Mouse (Mus musculus): ENCODE data around the gene Pofut1. TPM values are rescaled to one million over a fixed set of nuclear protein-coding genes. Genes with fewer than 3 reads are reported as not detected.

Pofut1 gene
- polyA plus RNA-seq, 1 experiment: 18.7 TPM

DNA sequence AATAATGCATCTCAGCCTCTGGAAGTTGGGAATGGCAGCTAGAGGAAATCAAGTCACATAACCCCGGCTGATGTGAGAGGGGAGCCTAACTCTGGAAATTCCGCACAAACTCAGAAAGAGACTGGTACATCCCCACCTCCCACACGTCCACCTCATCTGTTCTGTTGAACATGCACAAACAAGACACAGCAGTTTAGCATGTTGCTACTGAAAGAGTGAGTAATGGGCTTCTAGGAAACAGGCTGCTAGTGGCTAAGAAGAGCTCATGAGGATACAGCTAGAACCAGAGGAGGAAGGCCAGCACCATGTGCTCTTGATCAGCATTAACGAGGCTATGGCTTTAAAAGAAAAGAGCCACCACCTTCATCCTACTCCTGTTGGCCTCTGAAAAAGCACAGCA lies 3.4 kb upstream of the Pofut1 start:
- H3K27ac ChIP-seq (ENCODE audit: insufficient read depth, low read length): no peak overlapping the region
- no peaks in the 10 kb centered on the region for H3K27me3 ChIP-seq (ENCODE audit: control insufficient read depth, insufficient read depth, low read length)
- no peak overlapping the region for H3K4me3 ChIP-seq (ENCODE audit: extremely low read depth, insufficient read depth, insufficient read length)

DNA sequence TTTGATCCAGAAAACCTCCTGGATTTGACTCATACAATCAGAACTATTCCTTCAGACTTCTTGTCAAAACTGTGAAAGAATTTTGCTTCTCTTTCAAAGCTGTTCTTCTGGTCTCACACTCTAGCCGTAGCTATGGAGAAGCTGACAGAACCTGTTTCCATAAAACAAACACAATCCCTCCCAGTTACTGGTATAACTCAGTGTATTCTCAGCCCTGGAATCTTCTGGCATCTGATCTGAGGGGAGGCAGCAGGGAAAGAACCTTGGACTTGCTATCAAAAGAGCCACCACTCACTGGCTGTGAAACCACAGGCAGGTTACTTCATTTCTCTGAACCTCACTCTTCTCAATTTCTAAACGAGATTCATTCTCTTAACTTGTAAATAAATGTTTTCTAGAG lies 2.9 kb upstream of the Pofut1 start:
- H3K27me3 ChIP-seq (ENCODE audit: control insufficient read depth, insufficient read depth, low read length): no peaks in the 10 kb centered on the region
- TF ChIP-seq POLR2A (IDR thresholded peaks at IDR 0.05; ENCODE audit: low read depth, low read length): no peak
- TF ChIP-seq CTCF (IDR thresholded peaks at IDR 0.05; ENCODE audit: extremely low read depth, insufficient read depth, insufficient read length, insufficient replicate concordance): no peak
- no peak for DNase-seq (ENCODE audit: low read depth in 1 of 2, low spot score in 2 of 2)
- no peak overlapping the region for H3K4me3 ChIP-seq (ENCODE audit: extremely low read depth, insufficient read depth, insufficient read length)
- WGBS: 44% methylated on average over 2 of the region's 2 CpGs
- H3K4me1 ChIP-seq (ENCODE audit: control insufficient read depth, insufficient read depth, insufficient read length): peaks cover 4% of the 10 kb centered on the region
- no peak overlapping the region for H3K27ac ChIP-seq (ENCODE audit: insufficient read depth, low read length)
- H3K36me3 ChIP-seq (ENCODE audit: control insufficient read depth, insufficient read depth, low read length): peaks cover 11% of the 10 kb centered on the region

More for the DNA sequence above, 3.4 kb upstream of the Pofut1 start:
- DNase-seq (ENCODE audit: low read depth in 1 of 2, low spot score in 2 of 2): no peak
- Histone ChIP-seq H3K4me1 (ENCODE audit: control insufficient read depth, insufficient read depth, insufficient read length) (peaks cover 4% of the 10 kb centered on the region), H3K36me3 (ENCODE audit: control insufficient read depth, insufficient read depth, low read length) (peaks cover 13% of the 10 kb centered on the region)
- WGBS: 79% methylated on average over 4 of the region's 4 CpGs
- TF ChIP-seq POLR2A (IDR thresholded peaks at IDR 0.05; ENCODE audit: low read depth, low read length) (no peak), CTCF (IDR thresholded peaks at IDR 0.05; ENCODE audit: extremely low read depth, insufficient read depth, insufficient read length, insufficient replicate concordance) (no peak)

DNA sequence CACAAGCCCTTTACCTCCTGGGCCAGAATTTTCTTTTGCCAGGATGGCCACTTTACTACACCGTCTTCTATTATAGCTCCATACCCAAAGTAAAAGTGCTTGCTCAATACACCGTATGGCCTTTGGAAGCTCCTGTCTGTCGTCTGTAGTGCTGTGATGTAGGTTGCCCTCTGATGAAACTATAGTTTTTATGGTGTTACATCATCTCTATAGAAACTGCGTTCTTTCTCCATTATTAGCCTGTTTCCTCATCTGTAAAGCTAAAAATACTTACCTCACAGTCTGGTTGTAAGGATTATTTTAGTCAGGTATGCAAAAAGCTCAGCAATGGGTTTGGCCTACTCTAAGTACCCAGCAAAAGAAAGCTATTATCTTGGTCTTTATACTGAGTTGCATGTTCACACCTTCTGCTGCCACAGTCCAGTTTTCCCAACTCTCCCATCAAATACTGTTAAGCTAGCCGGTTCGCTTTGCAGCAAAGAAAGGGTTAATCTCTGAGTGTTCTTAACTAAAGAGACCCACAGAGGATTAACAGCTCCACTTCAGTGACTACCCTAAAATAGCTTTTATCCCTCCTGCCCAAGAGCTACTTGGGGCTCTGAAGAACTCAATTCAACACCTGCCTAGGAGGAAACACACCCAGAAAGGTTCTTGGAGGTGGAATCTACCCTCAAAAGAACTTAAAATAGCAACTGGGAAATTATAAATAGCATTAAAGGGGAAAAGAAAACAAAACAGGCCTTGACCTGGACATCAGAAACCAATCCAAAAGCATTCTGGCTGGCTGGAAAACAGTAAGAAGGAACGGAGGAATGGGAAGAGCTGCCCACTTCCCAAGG lies 2.1 kb upstream of the Pofut1 start:
- WGBS: 48% methylated on average over 7 of the region's 7 CpGs
- H3K4me3 ChIP-seq (ENCODE audit: extremely low read depth, insufficient read depth, insufficient read length): peak overlapping the region; percentile 91; the same call in 1 of the 2 replicates
- DNase-seq (ENCODE audit: low read depth in 1 of 2, low spot score in 2 of 2): no peak
- no peak for TF ChIP-seq CTCF (IDR thresholded peaks at IDR 0.05; ENCODE audit: extremely low read depth, insufficient read depth, insufficient read length, insufficient replicate concordance)
- no peak for TF ChIP-seq POLR2A (IDR thresholded peaks at IDR 0.05; ENCODE audit: low read depth, low read length)
- no peaks in the 10 kb centered on the region for H3K27me3 ChIP-seq (ENCODE audit: control insufficient read depth, insufficient read depth, low read length)
- H3K36me3 ChIP-seq (ENCODE audit: control insufficient read depth, insufficient read depth, low read length): peaks cover 6% of the 10 kb centered on the region
- peaks cover 4% of the 10 kb centered on the region for H3K4me1 ChIP-seq (ENCODE audit: control insufficient read depth, insufficient read depth, insufficient read length)
- no peak overlapping the region for H3K27ac ChIP-seq (ENCODE audit: insufficient read depth, low read length)

DNA sequence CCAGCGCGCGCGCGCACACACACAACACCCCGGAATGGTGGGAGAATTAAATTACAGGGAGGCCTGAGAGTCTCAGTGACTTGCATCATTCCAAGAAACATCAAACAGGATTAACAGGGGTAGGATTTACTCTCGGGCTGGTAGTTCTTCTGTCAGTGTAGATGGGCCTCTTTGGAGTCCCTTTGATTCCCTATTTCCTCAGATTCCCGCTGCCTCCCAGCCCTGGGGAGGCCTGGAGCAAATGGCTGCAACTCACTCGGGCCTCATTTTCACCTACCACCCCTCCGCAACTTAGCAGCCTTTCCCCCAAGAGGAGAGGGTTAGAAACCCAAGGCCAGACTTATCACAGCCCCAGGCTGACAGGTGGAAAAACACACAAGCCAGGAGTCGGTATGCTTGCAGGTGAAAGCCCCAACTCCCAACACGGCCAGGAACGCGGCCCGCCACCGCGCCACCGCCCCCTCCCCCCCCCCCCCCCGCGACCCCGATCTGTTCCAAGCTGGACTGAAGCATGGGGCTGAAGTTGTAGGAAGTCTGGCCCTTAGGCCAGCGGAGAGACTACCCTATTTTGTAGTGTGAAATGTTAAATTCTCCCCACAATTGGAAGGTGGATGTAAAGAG lies 1.4 kb upstream of the Pofut1 start:
- Histone ChIP-seq H3K27me3 (ENCODE audit: control insufficient read depth, insufficient read depth, low read length) (no peaks in the 10 kb centered on the region), H3K4me3 (ENCODE audit: extremely low read depth, insufficient read depth, insufficient read length) (peak overlapping the region; percentile 91; the same call in 1 of the 2 replicates), H3K4me1 (ENCODE audit: control insufficient read depth, insufficient read depth, insufficient read length) (peaks cover 4% of the 10 kb centered on the region), H3K27ac (ENCODE audit: insufficient read depth, low read length) (peak overlapping the region; percentile 13; the same call in 1 of the 2 replicates), H3K36me3 (ENCODE audit: control insufficient read depth, insufficient read depth, low read length) (peaks cover 4% of the 10 kb centered on the region; the same call in 1 of the 2 replicates)
- 24% methylated on average over 20 of the region's 22 CpGs for WGBS
- TF ChIP-seq POLR2A (IDR thresholded peaks at IDR 0.05; ENCODE audit: low read depth, low read length) (no peak), CTCF (IDR thresholded peaks at IDR 0.05; ENCODE audit: extremely low read depth, insufficient read depth, insufficient read length, insufficient replicate concordance) (no peak)
- no peak for DNase-seq (ENCODE audit: low read depth in 1 of 2, low spot score in 2 of 2)

DNA sequence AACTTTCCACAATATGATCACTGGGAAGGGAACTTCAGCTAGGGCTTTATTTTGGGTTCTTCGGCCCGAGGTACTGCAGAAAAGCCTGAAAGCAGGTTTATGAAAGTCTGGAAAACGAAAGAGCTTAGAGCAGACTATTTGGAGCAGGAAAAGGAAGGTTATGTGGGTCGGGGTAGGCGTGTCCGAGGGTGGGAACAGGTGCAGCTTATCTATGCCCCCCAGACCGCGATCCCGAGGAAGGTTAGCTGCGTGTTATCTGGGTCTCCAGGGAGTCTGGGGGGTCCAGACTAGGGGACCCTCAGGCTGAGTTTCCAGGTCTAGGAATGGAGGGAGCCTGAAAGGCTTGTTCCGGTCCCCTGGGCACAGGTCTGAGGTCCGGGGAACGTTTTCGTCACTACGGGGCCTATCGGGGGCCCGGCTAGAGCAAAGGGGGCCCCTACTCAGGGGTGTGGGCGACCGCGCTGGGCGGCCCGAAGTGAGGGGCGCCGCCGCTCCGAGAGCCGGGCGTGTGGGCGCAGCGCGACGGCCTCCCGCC lies 565 bp upstream of the Pofut1 start:
- H3K4me1 ChIP-seq (ENCODE audit: control insufficient read depth, insufficient read depth, insufficient read length): peaks cover 4% of the 10 kb centered on the region
- 1% methylated on average over 28 of the region's 33 CpGs for WGBS
- no peaks in the 10 kb centered on the region for H3K27me3 ChIP-seq (ENCODE audit: control insufficient read depth, insufficient read depth, low read length)
- TF ChIP-seq POLR2A (IDR thresholded peaks at IDR 0.05; ENCODE audit: low read depth, low read length): no peak
- peak overlapping the region; percentile 91 for H3K4me3 ChIP-seq (ENCODE audit: extremely low read depth, insufficient read depth, insufficient read length)
- DNase-seq (ENCODE audit: low read depth in 1 of 2, low spot score in 2 of 2): no peak
- peak overlapping the region; percentile 65 for H3K27ac ChIP-seq (ENCODE audit: insufficient read depth, low read length)
- H3K36me3 ChIP-seq (ENCODE audit: control insufficient read depth, insufficient read depth, low read length): peaks cover 8% of the 10 kb centered on the region; the same call in 1 of the 2 replicates

DNA sequence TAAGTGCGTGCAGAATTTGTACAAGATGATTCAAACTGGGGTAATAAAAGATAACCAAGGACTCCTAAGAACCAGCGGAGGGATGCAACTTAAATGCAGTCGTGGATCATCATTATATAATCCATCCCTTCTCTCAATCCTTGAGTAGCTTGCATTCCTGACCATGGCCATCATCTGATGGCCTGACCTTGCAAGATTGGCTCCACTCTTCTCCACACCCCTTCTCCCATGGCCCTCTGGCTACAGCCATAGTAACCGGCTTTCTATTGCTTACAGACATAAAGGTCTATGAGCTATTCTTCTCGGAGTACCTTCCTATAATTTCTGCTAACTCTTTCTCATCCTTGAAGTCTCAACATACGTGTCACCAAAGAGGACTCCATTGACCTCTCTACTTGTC lies 823 bp downstream of the Pofut1 start:
- Histone ChIP-seq H3K36me3 (ENCODE audit: control insufficient read depth, insufficient read depth, low read length) (peaks cover 5% of the 10 kb centered on the region; the same call in 1 of the 2 replicates), H3K27me3 (ENCODE audit: control insufficient read depth, insufficient read depth, low read length) (no peaks in the 10 kb centered on the region), H3K4me1 (ENCODE audit: control insufficient read depth, insufficient read depth, insufficient read length) (peaks cover 4% of the 10 kb centered on the region), H3K4me3 (ENCODE audit: extremely low read depth, insufficient read depth, insufficient read length) (peak overlapping the region; percentile 91; the same call in 1 of the 2 replicates), H3K27ac (ENCODE audit: insufficient read depth, low read length) (no peak overlapping the region)
- DNase-seq (ENCODE audit: low read depth in 1 of 2, low spot score in 2 of 2): no peak
- WGBS: 65% methylated on average over 6 of the region's 6 CpGs
- TF ChIP-seq CTCF (IDR thresholded peaks at IDR 0.05; ENCODE audit: extremely low read depth, insufficient read depth, insufficient read length, insufficient replicate concordance) (no peak), POLR2A (IDR thresholded peaks at IDR 0.05; ENCODE audit: low read depth, low read length) (no peak)
